Mouse (Mus musculus): ENCODE results near the gene Git2. TPM values are rescaled to one million over a fixed set of nuclear protein-coding genes. Genes with fewer than 3 reads are reported as not detected.

Gene Git2
- polyA plus RNA-seq, 1 experiment from 2014 or later = 49.7 TPM

GRCm38 (mm10) chr5:114728160-114728559 lies 47.2 kb downstream of the Git2 start:
- no peak overlapping the region for H3K4me2 ChIP-seq
- no peak overlapping the region for H3K9ac ChIP-seq
- no peak overlapping the region for H3K4me3 ChIP-seq
- ATAC-seq (ENCODE audit: low FRiP score) = no peak
- WGBS = 85% methylated on average over 10 of the region's 10 CpGs
- no peak overlapping the region for H3K27ac ChIP-seq
- H3K4me1 ChIP-seq (replicated peaks) = no peaks in the 10 kb centered on the region
- H3K27me3 ChIP-seq = no peaks in the 10 kb centered on the region
- peaks cover 87% of the 10 kb centered on the region for H3K36me3 ChIP-seq
- H3K9me3 ChIP-seq = no peaks in the 10 kb centered on the region

- no peak overlapping the region for H3K27ac ChIP-seq
- no peaks in the 10 kb centered on the region for H3K27me3 ChIP-seq
- H3K4me2 ChIP-seq = no peak overlapping the region
- no peak overlapping the region for H3K9ac ChIP-seq
- WGBS = 95% methylated on average over 13 of the region's 13 CpGs
- no peak overlapping the region for H3K4me3 ChIP-seq
- no peak for ATAC-seq (ENCODE audit: low FRiP score)
- no peaks in the 10 kb centered on the region for H3K9me3 ChIP-seq
- no peaks in the 10 kb centered on the region for H3K4me1 ChIP-seq (replicated peaks)
- peaks cover 88% of the 10 kb centered on the region for H3K36me3 ChIP-seq
These were observed 52.5 kb downstream of the Git2 start for GRCm38 (mm10) chr5:114722846-114723245.

GRCm38 (mm10) chr5:114721969-114722368 lies 53.3 kb downstream of the Git2 start:
- H3K27ac ChIP-seq = no peak overlapping the region
- H3K4me2 ChIP-seq = no peak overlapping the region
- 94% methylated on average over 10 of the region's 10 CpGs for WGBS
- H3K9me3 ChIP-seq = no peaks in the 10 kb centered on the region
- H3K4me1 ChIP-seq (replicated peaks) = no peaks in the 10 kb centered on the region
- H3K36me3 ChIP-seq = peaks cover 90% of the 10 kb centered on the region
- ATAC-seq (ENCODE audit: low FRiP score) = no peak
- H3K9ac ChIP-seq = no peak overlapping the region
- H3K27me3 ChIP-seq = no peaks in the 10 kb centered on the region
- H3K4me3 ChIP-seq = no peak overlapping the region

GRCm38 (mm10) chr5:114720784-114721183 lies 54.5 kb downstream of the Git2 start:
- no peaks in the 10 kb centered on the region for H3K9me3 ChIP-seq
- no peak for ATAC-seq (ENCODE audit: low FRiP score)
- WGBS = 89% methylated on average over 11 of the region's 11 CpGs
- no peak overlapping the region for H3K9ac ChIP-seq
- no peaks in the 10 kb centered on the region for H3K27me3 ChIP-seq
- no peaks in the 10 kb centered on the region for H3K4me1 ChIP-seq (replicated peaks)
- no peak overlapping the region for H3K4me2 ChIP-seq
- no peak overlapping the region for H3K27ac ChIP-seq
- no peak overlapping the region for H3K4me3 ChIP-seq
- peaks cover 95% of the 10 kb centered on the region for H3K36me3 ChIP-seq

GRCm38 (mm10) chr5:114719928-114720270 lies 55.4 kb downstream of the Git2 start:
- no peak overlapping the region for H3K4me3 ChIP-seq
- H3K27me3 ChIP-seq = no peaks in the 10 kb centered on the region
- ATAC-seq (ENCODE audit: low FRiP score) = no peak
- no peak overlapping the region for H3K27ac ChIP-seq
- H3K4me1 ChIP-seq (replicated peaks) = no peaks in the 10 kb centered on the region
- no peak overlapping the region for H3K4me2 ChIP-seq
- H3K9ac ChIP-seq = no peak overlapping the region
- H3K9me3 ChIP-seq = no peaks in the 10 kb centered on the region
- WGBS = 95% methylated on average over 6 of the region's 6 CpGs
- H3K36me3 ChIP-seq = peaks cover 95% of the 10 kb centered on the region

- no peak for ATAC-seq (ENCODE audit: low FRiP score)
- H3K9me3 ChIP-seq = no peaks in the 10 kb centered on the region
- H3K9ac ChIP-seq = no peak overlapping the region
- no peak overlapping the region for H3K27ac ChIP-seq
- H3K4me1 ChIP-seq (replicated peaks) = no peaks in the 10 kb centered on the region
- 90% methylated on average over 20 of the region's 20 CpGs for WGBS
- H3K4me3 ChIP-seq = no peak overlapping the region
- no peaks in the 10 kb centered on the region for H3K27me3 ChIP-seq
- no peak overlapping the region for H3K4me2 ChIP-seq
- peaks cover 97% of the 10 kb centered on the region for H3K36me3 ChIP-seq
These were observed 56.1 kb downstream of the Git2 start for GRCm38 (mm10) chr5:114719003-114719927.

GRCm38 (mm10) chr5:114718483-114718882 lies 56.8 kb downstream of the Git2 start:
- 85% methylated on average over 13 of the region's 13 CpGs for WGBS
- no peak overlapping the region for H3K9ac ChIP-seq
- no peak overlapping the region for H3K27ac ChIP-seq
- H3K4me3 ChIP-seq = no peak overlapping the region
- no peak for ATAC-seq (ENCODE audit: low FRiP score)
- H3K27me3 ChIP-seq = no peaks in the 10 kb centered on the region
- H3K9me3 ChIP-seq = no peaks in the 10 kb centered on the region
- peaks cover 97% of the 10 kb centered on the region for H3K36me3 ChIP-seq
- H3K4me1 ChIP-seq (replicated peaks) = no peaks in the 10 kb centered on the region
- no peak overlapping the region for H3K4me2 ChIP-seq

GRCm38 (mm10) chr5:114717937-114718336 lies 57.4 kb downstream of the Git2 start:
- Histone ChIP-seq H3K4me2 (no peak overlapping the region), H3K27ac (no peak overlapping the region), H3K27me3 (no peaks in the 10 kb centered on the region), H3K9me3 (no peaks in the 10 kb centered on the region), H3K36me3 (peaks cover 100% of the 10 kb centered on the region), H3K4me3 (no peak overlapping the region), H3K9ac (no peak overlapping the region), H3K4me1 (replicated peaks) (no peaks in the 10 kb centered on the region)
- no peak for ATAC-seq (ENCODE audit: low FRiP score)
- WGBS = 90% methylated on average over 8 of the region's 8 CpGs

GRCm38 (mm10) chr5:114717292-114717691 lies 58.0 kb downstream of the Git2 start:
- H3K9me3 ChIP-seq = no peaks in the 10 kb centered on the region
- WGBS = 92% methylated on average over 12 of the region's 12 CpGs
- H3K27ac ChIP-seq = no peak overlapping the region

GRCm38 (mm10) chr5:114714551-114714950 lies 60.8 kb downstream of the Git2 start:
- H3K36me3 ChIP-seq = peaks cover 99% of the 10 kb centered on the region
- ATAC-seq (ENCODE audit: low FRiP score) = no peak
- 95% methylated on average over 18 of the region's 18 CpGs for WGBS
- H3K4me2 ChIP-seq = no peak overlapping the region
- H3K9me3 ChIP-seq = no peaks in the 10 kb centered on the region
- H3K27me3 ChIP-seq = no peaks in the 10 kb centered on the region
- H3K9ac ChIP-seq = no peak overlapping the region
- no peak overlapping the region for H3K4me3 ChIP-seq
- no peak overlapping the region for H3K27ac ChIP-seq
- no peaks in the 10 kb centered on the region for H3K4me1 ChIP-seq (replicated peaks)

More at GRCm38 (mm10) chr5:114717292-114717691, 58.0 kb downstream of the Git2 start:
- H3K4me2 ChIP-seq = no peak overlapping the region
- peaks cover 99% of the 10 kb centered on the region for H3K36me3 ChIP-seq
- ATAC-seq (ENCODE audit: low FRiP score) = no peak
- H3K9ac ChIP-seq = no peak overlapping the region
- no peaks in the 10 kb centered on the region for H3K4me1 ChIP-seq (replicated peaks)
- H3K27me3 ChIP-seq = no peaks in the 10 kb centered on the region
- no peak overlapping the region for H3K4me3 ChIP-seq

GRCm38 (mm10) chr5:114709357-114709756 lies 66.0 kb downstream of the Git2 start:
- H3K36me3 ChIP-seq = peaks cover 51% of the 10 kb centered on the region
- no peak overlapping the region for H3K4me2 ChIP-seq
- no peaks in the 10 kb centered on the region for H3K9me3 ChIP-seq
- peaks cover 8% of the 10 kb centered on the region for H3K4me1 ChIP-seq (replicated peaks)
- 89% methylated on average over 21 of the region's 21 CpGs for WGBS
- H3K9ac ChIP-seq = no peak overlapping the region
- ATAC-seq (ENCODE audit: low FRiP score) = no peak
- no peak overlapping the region for H3K4me3 ChIP-seq
- no peak overlapping the region for H3K27ac ChIP-seq
- H3K27me3 ChIP-seq = no peaks in the 10 kb centered on the region

- Histone ChIP-seq H3K27me3 (no peaks in the 10 kb centered on the region), H3K4me2 (peak overlapping the region; percentile 86), H3K4me3 (peak overlapping the region; percentile 81), H3K36me3 (peaks cover 43% of the 10 kb centered on the region), H3K4me1 (replicated peaks) (peaks cover 8% of the 10 kb centered on the region), H3K9ac (peak overlapping the region; percentile 83), H3K9me3 (no peaks in the 10 kb centered on the region), H3K27ac (no peak overlapping the region)
- ATAC-seq (ENCODE audit: low FRiP score) = no peak
- WGBS = 46% methylated on average over 15 of the region's 15 CpGs
These were observed 66.8 kb downstream of the Git2 start for GRCm38 (mm10) chr5:114708491-114708890.

All from hindbrain, embryonic 13.5 days (tissue).